Mouse (Mus musculus) erythroblast, embryonic 14.5 days (primary cell): ENCODE results near the gene Elp1.

Source experiments
- GATA1 ChIP-seq: IDR thresholded peaks from 2 replicates; pipeline ENCODE4 v1.6.1; 2012; ENCODE audit warnings: low read length, inconsistent platforms, mixed read lengths
- TAL1 ChIP-seq: IDR thresholded peaks from 3 replicates; pipeline ENCODE4 v1.6.1; 2012; ENCODE audit warnings: low read length, inconsistent platforms, mixed read lengths

GRCm38 (mm10) chr4:56702234-56702633 lies 99.9 kb downstream of the Elp1 start:
- TF ChIP-seq GATA1, result no peak
- no peak for TF ChIP-seq TAL1
